Comparison of ENCODE assay signal across 21 mouse cellular contexts in the genomic region with DNA sequence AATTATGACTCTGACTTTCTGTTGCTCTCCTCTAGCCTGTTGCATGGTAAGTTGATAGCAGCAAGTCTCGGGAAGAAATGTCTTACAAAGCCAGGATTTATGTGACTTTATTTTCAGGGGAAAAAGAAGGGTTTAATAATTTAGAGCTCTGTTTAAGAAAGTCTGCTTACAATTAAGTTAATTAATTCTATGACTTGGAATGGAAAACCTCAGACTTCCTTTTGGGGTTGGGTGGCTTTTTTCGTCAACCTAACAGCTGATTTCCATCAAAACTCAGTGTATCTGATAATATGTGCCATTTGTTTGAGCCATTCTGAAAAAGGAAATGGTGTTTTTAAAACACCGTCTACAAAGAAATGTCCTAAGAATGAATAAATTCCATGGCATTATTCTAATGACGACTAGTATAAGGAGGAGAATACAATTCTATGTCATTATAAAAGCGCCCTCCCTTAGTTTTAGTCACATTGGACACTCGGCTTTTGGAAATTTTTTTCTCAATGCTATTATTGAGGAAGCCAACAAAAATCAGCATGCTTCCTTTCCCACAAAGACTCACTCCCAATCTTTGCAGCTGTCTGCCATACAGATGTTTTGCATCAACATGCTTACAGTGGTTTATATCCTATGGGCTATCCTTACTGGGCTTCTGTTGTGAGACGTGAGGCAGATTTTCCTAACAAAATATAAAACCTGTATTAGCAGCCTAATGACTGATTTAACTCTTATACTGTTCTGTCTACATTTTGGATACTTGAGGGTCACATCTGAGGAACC. TPM values are rescaled to one million over a fixed set of nuclear protein-coding genes. Genes with fewer than 3 reads are reported as not detected.
DNase-seq lines count a peak whose midpoint lies in the region; ATAC-seq and TF ChIP-seq lines count a peak whose summit lies in the region.
"Had no signal": no experiment of that assay in that cellular context is flagged by ENCODE, and none has a peak within 500 bp of the region (broad histone marks: within the 10 kb centered on the region; RNA-seq: fewer than 3 reads in every experiment).

No protein-coding gene starts in this region.

- H3K4me3 ChIP-seq in embryonic facial prominence, embryonic 11.5 days (ENCODE audit: low read depth, low read length), result no peak overlapping the region
- no peak overlapping the region for H3K4me3 ChIP-seq in embryonic facial prominence, embryonic 10.5 days
- H3K4me3 ChIP-seq in embryonic facial prominence, embryonic 13.5 days, result no peak overlapping the region
- H3K4me3 ChIP-seq in limb, embryonic 12.5 days (replicated peaks), result no peak overlapping the region
- H3K4me3 ChIP-seq in intestine, postnatal 0 days (ENCODE audit: low read depth, low read length), result no peak overlapping the region

- no peak overlapping the region for H3K4me2 ChIP-seq in embryonic facial prominence, embryonic 11.5 days (ENCODE audit: low read depth, low read length)
- H3K4me2 ChIP-seq in embryonic facial prominence, embryonic 13.5 days, result no peak overlapping the region
- no peak overlapping the region for H3K4me2 ChIP-seq in limb, embryonic 12.5 days
- H3K4me2 ChIP-seq in intestine, postnatal 0 days (replicated peaks; ENCODE audit: low read depth), result no peak overlapping the region
- H3K4me2 ChIP-seq: heart, embryonic 11.5 days had no signal

- no peaks in the 10 kb centered on the region for H3K27me3 ChIP-seq in embryonic facial prominence, embryonic 11.5 days (ENCODE audit: control insufficient read depth, insufficient read depth, low read length)
- no peaks in the 10 kb centered on the region for H3K27me3 ChIP-seq in embryonic facial prominence, embryonic 10.5 days (replicated peaks; ENCODE audit: low read depth, poor library complexity, severe bottlenecking)
- no peaks in the 10 kb centered on the region for H3K27me3 ChIP-seq in embryonic facial prominence, embryonic 13.5 days
- no peaks in the 10 kb centered on the region for H3K27me3 ChIP-seq in limb, embryonic 12.5 days
- no peaks in the 10 kb centered on the region for H3K27me3 ChIP-seq in intestine, postnatal 0 days (replicated peaks; ENCODE audit: control insufficient read depth, insufficient read depth, low read length)
- H3K27me3 ChIP-seq: Patski had no signal

- DNase-seq in embryonic facial prominence, embryonic 11.5 days (ENCODE audit: low spot score), result peak; percentile 77
- no peak for DNase-seq in embryonic facial prominence, embryonic 10.5 days (ENCODE audit: low spot score)
- peak; percentile 13 for DNase-seq in kidney, postnatal 14 days
- no peak for DNase-seq in kidney, adult 11 months
- no peak for DNase-seq in c-Kit-positive CD71-positive TER-119-positive erythroid progenitor cells, embryonic 14.5 days (ENCODE audit: low spot score)
- DNase-seq: adrenal gland, postnatal 14 days; cerebellum, adult 11 months; cerebellum, postnatal 25 days; forebrain, postnatal 0 days; liver, postnatal 0 days; midbrain, embryonic 14.5 days; thymus, adult 18-20 months; thymus, postnatal 4 days had no signal

- no peak overlapping the region for H3K27ac ChIP-seq in embryonic facial prominence, embryonic 11.5 days (replicated peaks; ENCODE audit: low read depth, low read length)
- H3K27ac ChIP-seq in embryonic facial prominence, embryonic 10.5 days (replicated peaks), result no peak overlapping the region
- peak overlapping the region; percentile 22; the same call in 1 of the 2 replicates for H3K27ac ChIP-seq in embryonic facial prominence, embryonic 13.5 days
- H3K27ac ChIP-seq in limb, embryonic 12.5 days, result peak overlapping the region; percentile 37; the same call in 1 of the 2 replicates
- H3K27ac ChIP-seq in intestine, postnatal 0 days (ENCODE audit: low read depth, low read length), result no peak overlapping the region

- peaks cover 13% of the 10 kb centered on the region for H3K36me3 ChIP-seq in embryonic facial prominence, embryonic 11.5 days (replicated peaks; ENCODE audit: control insufficient read depth, insufficient read depth, low read depth, low read length)
- peaks cover 72% of the 10 kb centered on the region for H3K36me3 ChIP-seq in embryonic facial prominence, embryonic 10.5 days (replicated peaks)
- H3K36me3 ChIP-seq in embryonic facial prominence, embryonic 13.5 days, result peaks cover 53% of the 10 kb centered on the region
- H3K36me3 ChIP-seq in limb, embryonic 12.5 days, result peaks cover 46% of the 10 kb centered on the region
- no peaks in the 10 kb centered on the region for H3K36me3 ChIP-seq in intestine, postnatal 0 days (ENCODE audit: control insufficient read depth, insufficient read depth)

- TF ChIP-seq CTCF in intestine, postnatal 0 days (IDR thresholded peaks at IDR 0.05; ENCODE audit: low read depth), result no peak

- no peaks in the 10 kb centered on the region for H3K4me1 ChIP-seq in embryonic facial prominence, embryonic 11.5 days (ENCODE audit: control insufficient read depth, insufficient read depth, low read length)
- H3K4me1 ChIP-seq in embryonic facial prominence, embryonic 10.5 days, result peaks cover 13% of the 10 kb centered on the region; the same call in 1 of the 2 replicates
- peaks cover 6% of the 10 kb centered on the region; the same call in 1 of the 2 replicates for H3K4me1 ChIP-seq in embryonic facial prominence, embryonic 13.5 days
- peaks cover 15% of the 10 kb centered on the region for H3K4me1 ChIP-seq in limb, embryonic 12.5 days (replicated peaks)
- H3K4me1 ChIP-seq in intestine, postnatal 0 days (replicated peaks; ENCODE audit: control insufficient read depth, insufficient read depth, low read length), result no peaks in the 10 kb centered on the region

- WGBS in embryonic facial prominence, embryonic 11.5 days, result 39% methylated on average over 7 of the region's 7 CpGs
- 53% methylated on average over 7 of the region's 7 CpGs for WGBS in embryonic facial prominence, embryonic 10.5 days
- WGBS in embryonic facial prominence, embryonic 13.5 days, result 31% methylated on average over 7 of the region's 7 CpGs
- 25% methylated on average over 7 of the region's 7 CpGs for WGBS in limb, embryonic 12.5 days
- 64% methylated on average over 7 of the region's 7 CpGs for WGBS in intestine, postnatal 0 days

- H3K9me3 ChIP-seq in embryonic facial prominence, embryonic 11.5 days (replicated peaks; ENCODE audit: control insufficient read depth, low read length), result no peaks in the 10 kb centered on the region
- H3K9me3 ChIP-seq in embryonic facial prominence, embryonic 10.5 days, result no peaks in the 10 kb centered on the region
- no peaks in the 10 kb centered on the region for H3K9me3 ChIP-seq in embryonic facial prominence, embryonic 13.5 days
- H3K9me3 ChIP-seq in limb, embryonic 12.5 days, result no peaks in the 10 kb centered on the region
- no peaks in the 10 kb centered on the region for H3K9me3 ChIP-seq in intestine, postnatal 0 days (ENCODE audit: control insufficient read depth)

- 0 out of 2 replicates have a peak, but pooled peaks have one; percentile 34 for ATAC-seq in embryonic facial prominence, embryonic 11.5 days (replicated peaks; ENCODE audit: insufficient number of reproducible peaks, low FRiP score, low TSS enrichment, low read depth)
- ATAC-seq in embryonic facial prominence, embryonic 13.5 days (ENCODE audit: insufficient number of reproducible peaks, insufficient read depth, low FRiP score, low TSS enrichment, low read depth), result no peak
- ATAC-seq in limb, embryonic 12.5 days (ENCODE audit: insufficient number of reproducible peaks, insufficient read depth, low FRiP score, low TSS enrichment, low read depth), result no peak; the same call in 1 of the 2 replicates
- no peak for ATAC-seq in intestine, postnatal 0 days
- ATAC-seq: activated CD4-positive, CD25-positive, alpha-beta regulatory T cell, adult 4 months; CD4-positive, CD25-positive, alpha-beta regulatory T cell, adult 4 months; forebrain, postnatal 0 days; inflammation-experienced regulatory T-cells, adult 6 months; liver, postnatal 0 days; Patski had no signal

- H3K9ac ChIP-seq in embryonic facial prominence, embryonic 11.5 days (replicated peaks; ENCODE audit: low read length), result no peak overlapping the region
- no peak overlapping the region for H3K9ac ChIP-seq in embryonic facial prominence, embryonic 13.5 days
- no peak overlapping the region for H3K9ac ChIP-seq in limb, embryonic 12.5 days (replicated peaks)
- H3K9ac ChIP-seq in intestine, postnatal 0 days (ENCODE audit: low read depth, low read length), result no peak overlapping the region
- H3K9ac ChIP-seq: forebrain, postnatal 0 days; liver, postnatal 0 days had no signal

RNA-seq across cellular contexts. Expression of a gene that starts 34.0 kb away (rescaled TPM):
- polyA plus RNA-seq in embryonic facial prominence, embryonic 11.5 days (2014; fragmentation: Nextera tagmentation; extraction: Ambion mirVana), result 105 and 108 TPM in 2 replicates
- 62.9 and 69.5 TPM in 2 replicates for polyA plus RNA-seq in embryonic facial prominence, embryonic 10.5 days (2016; fragmentation: Nextera tagmentation; extraction: Ambion mirVana)
- polyA plus RNA-seq in embryonic facial prominence, embryonic 13.5 days (2015; fragmentation: Nextera tagmentation; extraction: Ambion mirVana), result 171 and 178 TPM in 2 replicates
- 119 and 129 TPM in 2 replicates for polyA plus RNA-seq in limb, embryonic 12.5 days (2016; fragmentation: Nextera tagmentation; extraction: Ambion mirVana)
- polyA plus RNA-seq in intestine, postnatal 0 days (2015; fragmentation: Nextera tagmentation; extraction: Ambion mirVana), result 4.4 and 5.0 TPM in 2 replicates

Comparison
In these comparisons a context has a peak if more than half of its experiments do, and no peak if none do; other contexts are left out.
1. DNase-seq: peak in embryonic facial prominence, embryonic 11.5 days (single experiment) and kidney, postnatal 14 days (single experiment); none in embryonic facial prominence, embryonic 10.5 days (single experiment), kidney, adult 11 months (single experiment) and c-Kit-positive CD71-positive TER-119-positive erythroid progenitor cells, embryonic 14.5 days (single experiment).
2. H3K27ac ChIP-seq: peak in embryonic facial prominence, embryonic 13.5 days (single experiment) and limb, embryonic 12.5 days (single experiment); none in embryonic facial prominence, embryonic 11.5 days (single experiment), embryonic facial prominence, embryonic 10.5 days (single experiment) and intestine, postnatal 0 days (single experiment).
3. RNA of a gene that starts 34.0 kb away (polyA plus RNA-seq): 171 to 178 TPM in embryonic facial prominence, embryonic 13.5 days, 119 to 129 TPM in limb, embryonic 12.5 days, 105 to 108 TPM in embryonic facial prominence, embryonic 11.5 days and 62.9 to 69.5 TPM in embryonic facial prominence, embryonic 10.5 days; 4.4 to 5.0 TPM in intestine, postnatal 0 days; every median in the first group is over 10 times any median in the second.